Mouse (Mus musculus) hindbrain, postnatal 0 days (tissue): ENCODE measurements at regions not wholly inside any gene's neighbourhood (a gene's known extent, or its start where the extent isn't known, plus 50 kb on each side); places are given as distances from the start of the nearest gene placed in this dataset.

Experiments used
- ATAC-seq: fragments of 200-750 bp; cut with Nextera tagmentation; 2 replicates; pipeline ENCODE4 v1.8.0; 2017; ENCODE audit warnings: mild to moderate bottlenecking, moderate TSS enrichment, moderate library complexity
- DNase-seq: peaks from one replicate; pipeline ENCODE4 v3.0.0-alpha.2; 2015; ENCODE audit warnings: low spot score
- H3K27ac ChIP-seq: fragments of 300-500 bp; sonication (generic); 2 replicates; pipeline ENCODE4 v1.5.1; 2014; ENCODE audit warnings: mild to moderate bottlenecking
- H3K27me3 ChIP-seq: fragments of 300-500 bp; sonication (generic); 2 replicates; pipeline ENCODE4 v1.6.1; 2014; ENCODE audit warnings: low read length, mixed read lengths; ENCODE audit not compliant: insufficient read depth
- H3K36me3 ChIP-seq: fragments of 300-500 bp; sonication (generic); 2 replicates; pipeline ENCODE4 v1.6.1; 2014; ENCODE audit warnings: low read length, mixed read lengths; ENCODE audit not compliant: insufficient read depth
- H3K4me1 ChIP-seq: fragments of 300-500 bp; sonication (generic); 2 replicates; pipeline ENCODE4 v1.6.1; 2014; ENCODE audit warnings: antibody characterized with exemption, low read length, mixed read lengths; ENCODE audit not compliant: insufficient read depth
- H3K4me2 ChIP-seq: fragments of 300-500 bp; sonication (generic); 2 replicates; pipeline ENCODE4 v1.6.1; 2014; ENCODE audit warnings: low read depth, mild to moderate bottlenecking, low read length, moderate library complexity, mixed read lengths
- H3K4me3 ChIP-seq: fragments of 300-500 bp; sonication (generic); 2 replicates; pipeline ENCODE4 v1.5.1; 2014; ENCODE audit warnings: low read length
- H3K9ac ChIP-seq: fragments of 300-500 bp; sonication (generic); replicated peaks from 2 replicates; pipeline ENCODE4 v1.6.1; 2014; ENCODE audit warnings: mild to moderate bottlenecking, low read length, moderate library complexity, mixed read lengths
- H3K9me3 ChIP-seq: fragments of 300-500 bp; sonication (generic); 2 replicates; pipeline ENCODE4 v1.6.1; 2016; ENCODE audit warnings: low read length, mixed read lengths
- CTCF ChIP-seq: IDR thresholded peaks from 2 replicates; pipeline ENCODE4 v1.5.1; 2016; ENCODE audit warnings: antibody characterized with exemption, control low read depth, low read depth
- WGBS: fragments of 180-500 bp; shearing (Covaris S2); extraction: QIAGEN DNeasy Blood & Tissue Kit; methylation state at CpG from one replicate; pipeline ENCODE4 v1.1.7; 2014; 5-methylcytosine and 5-hydroxymethylcytosine counted together

- H3K36me3 ChIP-seq = no peaks in the 10 kb centered on the region
- H3K27ac ChIP-seq = no peak overlapping the region
- no peak overlapping the region for H3K4me2 ChIP-seq
- no peak for TF ChIP-seq CTCF
- 70% methylated on average over 1 of the region's 1 CpGs for WGBS
- no peaks in the 10 kb centered on the region for H3K9me3 ChIP-seq
- ATAC-seq = no peak
- DNase-seq = no peak
- no peaks in the 10 kb centered on the region for H3K4me1 ChIP-seq
- no peak overlapping the region for H3K9ac ChIP-seq
- H3K27me3 ChIP-seq = no peaks in the 10 kb centered on the region
- no peak overlapping the region for H3K4me3 ChIP-seq
Measured at GRCm38 (mm10) chr3:124011685-124012084, 309.0 kb upstream of the Tram1l1 start.

- Histone ChIP-seq H3K4me2 (no peak overlapping the region), H3K27me3 (no peaks in the 10 kb centered on the region), H3K4me3 (no peak overlapping the region), H3K27ac (no peak overlapping the region), H3K9ac (no peak overlapping the region), H3K4me1 (no peaks in the 10 kb centered on the region), H3K36me3 (no peaks in the 10 kb centered on the region), H3K9me3 (no peaks in the 10 kb centered on the region)
- ATAC-seq (no peak), DNase-seq (no peak)
- WGBS = 95% methylated on average over 1 of the region's 1 CpGs
- no peak for TF ChIP-seq CTCF
Measured at GRCm38 (mm10) chr3:124018618-124019017, 302.0 kb upstream of the Tram1l1 start.

- DNase-seq = no peak
- Histone ChIP-seq H3K4me1 (no peaks in the 10 kb centered on the region), H3K4me3 (no peak overlapping the region), H3K4me2 (no peak overlapping the region), H3K27me3 (no peaks in the 10 kb centered on the region), H3K27ac (no peak overlapping the region), H3K36me3 (no peaks in the 10 kb centered on the region), H3K9ac (no peak overlapping the region), H3K9me3 (no peaks in the 10 kb centered on the region)
- WGBS = 65% methylated on average over 4 of the region's 4 CpGs
- ATAC-seq = no peak
- no peak for TF ChIP-seq CTCF
Measured at GRCm38 (mm10) chr3:124026188-124026587, 294.5 kb upstream of the Tram1l1 start.

GRCm38 (mm10) chr3:124067061-124067460 lies 253.6 kb upstream of the Tram1l1 start:
- no peaks in the 10 kb centered on the region for H3K4me1 ChIP-seq
- H3K4me2 ChIP-seq = no peak overlapping the region
- DNase-seq (no peak), ATAC-seq (peak; percentile 59; the same call in 1 of the 2 replicates)
- no peaks in the 10 kb centered on the region for H3K36me3 ChIP-seq
- H3K27ac ChIP-seq = no peak overlapping the region; the same call in 1 of the 2 replicates
- no peak overlapping the region for H3K4me3 ChIP-seq
- H3K27me3 ChIP-seq = no peaks in the 10 kb centered on the region
- H3K9me3 ChIP-seq = no peaks in the 10 kb centered on the region
- TF ChIP-seq CTCF = no peak
- 53% methylated on average over 3 of the region's 3 CpGs for WGBS
- no peak overlapping the region for H3K9ac ChIP-seq

DNA sequence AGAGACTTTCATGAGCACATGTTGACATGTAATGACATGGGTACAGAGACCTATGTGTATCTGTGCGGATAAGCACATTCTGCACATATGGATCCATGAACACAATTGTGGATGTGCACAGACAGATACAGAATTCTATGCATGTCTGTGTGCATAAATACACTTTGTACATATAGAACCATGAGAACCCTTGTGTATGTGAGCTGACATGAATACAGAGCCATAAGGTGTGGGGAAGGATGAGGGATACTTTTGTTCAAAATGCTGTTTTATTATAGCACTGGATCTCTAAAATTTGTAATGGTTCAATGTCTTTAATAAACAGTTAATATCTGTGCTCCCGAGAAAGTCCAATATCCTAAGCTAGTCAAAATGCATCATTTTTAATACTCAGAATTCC lies 253.1 kb upstream of the Tram1l1 start:
- Histone ChIP-seq H3K4me2 (no peak overlapping the region), H3K27ac (no peak overlapping the region; the same call in 1 of the 2 replicates), H3K27me3 (no peaks in the 10 kb centered on the region), H3K9me3 (no peaks in the 10 kb centered on the region), H3K4me1 (no peaks in the 10 kb centered on the region), H3K9ac (no peak overlapping the region), H3K36me3 (no peaks in the 10 kb centered on the region), H3K4me3 (no peak overlapping the region)
- DNase-seq = no peak
- peak; percentile 18; the same call in 1 of the 2 replicates for ATAC-seq
- no peak for TF ChIP-seq CTCF
- 62% methylated on average over 2 of the region's 2 CpGs for WGBS

DNA sequence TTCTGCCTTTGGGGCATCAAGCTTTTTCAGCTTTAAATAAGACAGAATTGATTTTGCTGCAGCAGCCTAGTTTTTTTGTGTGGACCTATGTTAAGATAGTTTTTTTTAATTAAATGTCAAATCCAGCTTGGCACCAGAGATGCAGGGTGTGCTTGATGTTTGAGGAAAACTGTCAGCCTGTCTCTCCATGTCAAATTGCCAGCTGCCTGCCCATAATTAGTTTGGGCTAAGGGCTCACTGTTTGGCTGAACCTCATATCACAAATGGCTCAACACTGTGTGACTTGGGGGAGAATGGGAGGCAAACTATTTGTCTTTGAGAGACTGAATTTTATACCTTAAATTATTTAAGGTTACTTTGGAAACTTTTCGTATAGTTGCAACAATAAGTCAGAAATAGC lies 252.7 kb upstream of the Tram1l1 start:
- no peak overlapping the region for H3K4me2 ChIP-seq
- H3K4me1 ChIP-seq = no peaks in the 10 kb centered on the region
- no peaks in the 10 kb centered on the region for H3K27me3 ChIP-seq
- H3K9me3 ChIP-seq = no peaks in the 10 kb centered on the region
- no peak overlapping the region for H3K27ac ChIP-seq
- H3K4me3 ChIP-seq = no peak overlapping the region
- H3K36me3 ChIP-seq = no peaks in the 10 kb centered on the region
- no peak overlapping the region for H3K9ac ChIP-seq
- ATAC-seq = peak; percentile 75
- 52% methylated on average over 1 of the region's 1 CpGs for WGBS
- TF ChIP-seq CTCF = no peak
- DNase-seq = peak; percentile 65

GRCm38 (mm10) chr3:124069182-124069581 lies 251.5 kb upstream of the Tram1l1 start:
- peak; percentile 58 for DNase-seq
- Histone ChIP-seq H3K9ac (no peak overlapping the region), H3K4me3 (no peak overlapping the region), H3K4me2 (no peak overlapping the region), H3K27me3 (no peaks in the 10 kb centered on the region), H3K27ac (peak overlapping the region; percentile 38; the same call in 1 of the 2 replicates), H3K9me3 (no peaks in the 10 kb centered on the region), H3K36me3 (no peaks in the 10 kb centered on the region), H3K4me1 (no peaks in the 10 kb centered on the region)
- ATAC-seq = 0 out of 2 replicates have a peak, but pooled peaks have one; percentile 66
- whole genome bisulfite sequencing = 62% methylated on average over 1 of the region's 1 CpGs
- no peak for TF ChIP-seq CTCF
